Mouse (Mus musculus) effector memory CD4-positive, alpha-beta T cell, adult 5 months (primary cell): ENCODE results near the gene Tmem150a. TPM values are rescaled to one million over a fixed set of nuclear protein-coding genes. Genes with fewer than 3 reads are reported as not detected.

Experiments
- polyA plus RNA-seq: library from polyadenylated mRNA; unstranded; fragments of 100-300 nt; shearing (Covaris generic); gene quantifications from one replicate; pipeline ENCODE4 v1.2.1, GENCODE M21; 2017

Tmem150a gene
- 1.1 TPM for polyA plus RNA-seq

GRCm38 (mm10) chr6:72355066-72355911 lies at the start of gene Tmem150a:
TSS of gene Tmem150a (plus strand) at chr6:72355447.

DNA sequence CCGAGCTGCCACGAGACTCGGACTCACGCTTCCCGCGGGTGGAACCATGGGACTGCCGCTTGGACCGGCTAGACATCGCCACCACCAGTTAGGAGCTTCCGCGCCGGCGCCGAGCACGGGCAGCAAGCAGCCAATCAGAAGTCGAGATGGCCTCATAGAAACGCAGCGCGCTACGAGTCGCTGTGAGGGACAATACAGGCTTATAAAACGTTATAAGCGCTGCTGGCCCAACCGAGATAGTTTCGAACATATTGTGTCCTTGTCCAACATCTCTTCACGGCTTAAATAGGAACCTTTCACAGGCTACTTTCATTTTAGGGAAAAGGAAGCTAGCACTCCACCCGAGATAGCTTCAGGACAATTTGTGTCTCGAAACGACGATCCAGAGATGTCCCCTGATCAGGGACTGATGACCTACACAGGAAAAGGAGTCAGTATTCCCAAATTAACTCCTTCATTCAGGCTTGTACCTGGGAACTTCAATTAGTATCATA lies 10.1 kb upstream of the Tmem150a start, which contains the start of gene Usp39:
Gene Usp39, minus strand, starts transcription at position 111 of the 494 bp plus-strand sequence.

GRCm38 (mm10) chr6:72347166-72347941 lies 7.9 kb upstream of the Tmem150a start, which contains the start of gene 0610030E20Rik:
TSS of gene 0610030E20Rik (plus strand) at chr6:72347317.

GRCm38 (mm10) chr6:72366844-72367443 lies 11.7 kb downstream of the Tmem150a start, which contains the start of gene Rnf181:
TSS of gene Rnf181 (minus strand) at chr6:72366956.

DNA sequence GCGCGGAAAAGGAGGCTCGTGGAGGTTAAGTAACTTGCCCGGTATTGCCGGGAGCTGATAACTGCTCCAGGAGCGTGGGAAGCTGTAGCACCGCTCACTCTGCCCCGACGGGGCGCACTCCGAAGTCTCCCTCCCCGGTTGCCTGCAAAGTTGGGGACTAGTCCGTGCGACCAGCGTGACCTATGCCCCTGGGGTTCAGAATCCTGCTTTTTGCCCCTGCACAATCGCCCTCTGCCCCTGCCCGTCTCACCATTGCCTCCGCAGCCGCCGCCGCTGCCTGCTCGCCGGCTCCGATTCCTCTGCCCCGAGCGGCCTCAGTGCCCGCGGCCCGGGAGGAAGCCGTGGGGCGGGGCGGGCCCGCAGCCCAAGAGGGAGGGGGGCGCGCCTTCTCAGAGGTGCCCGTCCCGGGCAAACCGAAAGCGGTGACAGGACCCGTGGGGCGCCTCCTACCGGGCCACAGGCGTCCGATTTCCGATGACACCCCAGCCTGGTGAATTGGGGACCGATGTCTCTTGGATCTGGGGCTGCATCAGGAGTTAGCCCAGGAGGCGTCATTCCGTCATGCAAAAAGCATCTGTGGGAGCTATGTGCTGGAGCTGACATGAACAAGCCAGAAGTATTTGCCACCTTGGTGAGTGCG lies 25.0 kb downstream of the Tmem150a start, which contains the start of gene Vamp5:
Gene Vamp5, minus strand, starts transcription at position 338 of the 640 bp plus-strand sequence.

DNA sequence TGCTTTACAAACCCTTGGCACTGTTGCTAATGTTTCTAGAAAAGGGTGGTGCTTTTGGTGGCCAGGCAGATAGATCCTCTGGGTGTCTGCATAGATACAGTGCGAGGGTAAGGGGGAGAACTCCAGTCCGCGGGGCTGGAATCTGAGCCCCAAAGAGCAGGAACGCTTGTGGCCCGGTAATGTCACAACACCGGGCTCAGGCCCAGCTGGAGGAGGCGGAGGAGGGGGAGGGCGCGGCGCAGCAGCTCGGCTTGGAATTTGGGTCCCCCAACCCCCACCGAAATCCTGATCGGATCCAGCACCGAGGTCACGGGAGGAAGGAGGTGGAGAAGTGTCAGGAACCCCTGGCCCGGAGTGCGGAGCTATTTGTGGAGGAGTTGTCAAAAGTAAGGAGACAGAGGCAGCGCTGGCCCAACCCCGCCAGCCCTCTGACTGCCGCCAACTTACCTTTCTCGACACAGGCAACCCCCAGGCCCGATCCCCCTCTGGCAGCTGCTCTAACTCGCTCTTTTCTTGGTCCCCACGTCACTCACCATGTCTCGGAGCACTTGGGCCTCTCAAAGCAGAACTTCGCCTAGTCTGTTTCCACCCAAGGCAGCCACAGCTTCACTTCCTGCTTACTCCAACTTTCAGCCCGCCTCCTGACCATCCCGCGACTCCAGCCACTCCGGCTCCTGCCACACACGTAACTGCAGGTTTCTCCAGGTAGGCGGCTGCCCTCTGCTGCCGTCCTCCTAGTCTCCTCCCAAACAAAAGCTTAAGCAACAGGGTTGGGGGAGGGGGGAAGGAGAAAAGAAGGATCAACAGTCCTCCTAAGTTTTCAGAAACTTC lies 34.9 kb downstream of the Tmem150a start, which contains the start of gene Vamp8:
Gene Vamp8, minus strand, starts transcription at position 763 of the 831 bp plus-strand sequence.

Other genes with a start within 250 kb of the Tmem150a start
- not detected for gene Atoh8, start 119.9 kb upstream of the Tmem150a start, polyA plus RNA-seq
- not detected for gene Sftpb, start 50.8 kb upstream of the Tmem150a start, polyA plus RNA-seq
- 32.2 TPM for gene Usp39, start 10.3 kb upstream of the Tmem150a start, polyA plus RNA-seq
- gene 0610030E20Rik, start 8.1 kb upstream of the Tmem150a start, polyA plus RNA-seq: 28.9 TPM
- 110 TPM for gene Rnf181, start 11.5 kb downstream of the Tmem150a start, polyA plus RNA-seq
- 22.4 TPM for gene Vamp5, start 25.0 kb downstream of the Tmem150a start, polyA plus RNA-seq
- gene Vamp8, start 35.3 kb downstream of the Tmem150a start, polyA plus RNA-seq: 151 TPM
- gene Ggcx, start 58.9 kb downstream of the Tmem150a start, polyA plus RNA-seq: 7.0 TPM
- 622 TPM for gene Mat2a, start 84.1 kb downstream of the Tmem150a start, polyA plus RNA-seq
- not detected for gene Sh2d6, start 166.3 kb downstream of the Tmem150a start, polyA plus RNA-seq
- 37.8 TPM for gene Capg, start 188.9 kb downstream of the Tmem150a start, polyA plus RNA-seq
- gene Elmod3, start 243.0 kb downstream of the Tmem150a start, polyA plus RNA-seq: 11.1 TPM
- 6.1 TPM for gene Retsat, start 243.0 kb downstream of the Tmem150a start, polyA plus RNA-seq